Comparison of ENCODE assay signal across 9 mouse cellular contexts in genomic region chrX:155144718-155145117, GRCm38 (mm10). TPM values are rescaled to one million over a fixed set of nuclear protein-coding genes. Genes with fewer than 3 reads are reported as not detected.
DNase-seq lines count a peak whose midpoint lies in the region; ATAC-seq lines count a peak whose summit lies in the region.
"Had no signal": no experiment of that assay in that cellular context is flagged by ENCODE, and none has a peak within 500 bp of the region (broad histone marks: within the 10 kb centered on the region; RNA-seq: fewer than 3 reads in every experiment).

No protein-coding gene starts in this region.

- no peak overlapping the region for H3K4me2 ChIP-seq in heart, embryonic 11.5 days

- H3K36me3 ChIP-seq in heart, embryonic 11.5 days (ENCODE audit: control insufficient read depth, insufficient read depth, low read length): no peaks in the 10 kb centered on the region

- intact Hi-C loops in gastrocnemius, postnatal 36 days (cut with DNase I): loop anchor here (1.0 to 5.0 kb wide), 2 partner anchors 73 to 174 kb away; partner anchors contain the start of gene Sat1

- H3K9me3 ChIP-seq in heart, embryonic 11.5 days (replicated peaks; ENCODE audit: control insufficient read depth, low read length): no peaks in the 10 kb centered on the region

- H3K27ac ChIP-seq in heart, embryonic 11.5 days (ENCODE audit: low read depth, low read length): no peak overlapping the region

- H3K9ac ChIP-seq in heart, embryonic 11.5 days (ENCODE audit: low read depth, low read length): no peak overlapping the region

- H3K27me3 ChIP-seq in heart, embryonic 11.5 days (ENCODE audit: control insufficient read depth, insufficient read depth, low read length): no peaks in the 10 kb centered on the region

- ATAC-seq in heart, embryonic 11.5 days (replicated peaks; ENCODE audit: insufficient number of reproducible peaks, low FRiP score, low TSS enrichment): no peak

- H3K4me3 ChIP-seq in heart, embryonic 11.5 days (ENCODE audit: low read depth, low read length): no peak overlapping the region

- WGBS in heart, embryonic 11.5 days (ENCODE audit: insufficient replicate concordance): 19% methylated on average over 2 of the region's 3 CpGs
- 10% methylated on average over 3 of the region's 3 CpGs for WGBS in large intestine, adult 2 months

- peak; percentile 94 for DNase-seq in heart, adult 11 months
- peak; percentile 60 for DNase-seq in Muller cell, postnatal 12 days (ENCODE audit: inconsistent ontology term)
- DNase-seq in cerebellum, postnatal 10 days: peak; percentile 39 to 48
- peak; percentile 20 to 31 for DNase-seq in gastrocnemius, postnatal 36 days
- peak; percentile 22 for DNase-seq in large intestine, adult 2 months (ENCODE audit: low read depth, low spot score)
- DNase-seq in lung, postnatal 10 days: peak; percentile 73
- DNase-seq in spleen, postnatal 4 days (ENCODE audit: low spot score in 2 of 2): peak; percentile 22 to 63

- H3K4me1 ChIP-seq in heart, embryonic 11.5 days (ENCODE audit: control insufficient read depth, insufficient read depth, low read length): no peaks in the 10 kb centered on the region

RNA-seq across cellular contexts. Expression of gene Cldn34b2, which starts 16.5 kb away (rescaled TPM):
- not detected in 2 replicates for polyA plus RNA-seq in heart, embryonic 11.5 days (2014; fragmentation: Nextera tagmentation; extraction: Ambion mirVana)
- not detected for total RNA-seq in gastrocnemius, postnatal 36 days (2021)
- polyA plus RNA-seq in large intestine, adult 2 months (2012; rRNA removed): not detected in 2 replicates
- polyA plus RNA-seq: liver, embryonic 16.5 days had no signal

RNA-seq across cellular contexts. Expression of gene Magea2, which starts 51.3 kb away (rescaled TPM):
- polyA plus RNA-seq in heart, embryonic 11.5 days (2014; fragmentation: Nextera tagmentation; extraction: Ambion mirVana): not detected in 2 replicates
- total RNA-seq in gastrocnemius, postnatal 36 days (2021): not detected
- polyA plus RNA-seq in large intestine, adult 2 months (2012; rRNA removed): not detected in 2 replicates
- polyA plus RNA-seq: liver, embryonic 16.5 days had no signal

RNA-seq across cellular contexts. Expression of gene Magea1, which starts 55.1 kb away (rescaled TPM):
- not detected in 2 replicates for polyA plus RNA-seq in heart, embryonic 11.5 days (2014; fragmentation: Nextera tagmentation; extraction: Ambion mirVana)
- total RNA-seq in gastrocnemius, postnatal 36 days (2021): not detected
- not detected in 2 replicates for polyA plus RNA-seq in large intestine, adult 2 months (2012; rRNA removed)
- polyA plus RNA-seq: liver, embryonic 16.5 days had no signal

Comparison
In these comparisons a context has a peak if more than half of its experiments do, and no peak if none do; other contexts are left out.
1. DNase-seq: peak in every context shown above with its lines; median percentile 94 in heart, adult 11 months; 73 in lung, postnatal 10 days; 60 in Muller cell, postnatal 12 days; 44 in cerebellum, postnatal 10 days; 42 in spleen, postnatal 4 days; 26 in gastrocnemius, postnatal 36 days; 22 in large intestine, adult 2 months.